Mouse (Mus musculus) heart, adult 2 months (tissue): ENCODE results near the gene Slk.

ENCODE experiments used
- CTCF ChIP-seq: fragments of 200-600 bp; IDR thresholded peaks from 2 replicates; pipeline ENCODE4 v1.8.1; 2022; ENCODE audit warnings: antibody characterized with exemption, mild to moderate bottlenecking, moderate library complexity
- EP300 ChIP-seq: fragments of 200-500 bp; IDR thresholded peaks from 2 replicates; pipeline ENCODE4 v1.6.1; 2011; ENCODE audit warnings: low read depth, low read length, control low read depth; ENCODE audit not compliant: insufficient read depth

- TF ChIP-seq CTCF (no peak), EP300 (no peak)
Measured at GRCm38 (mm10) chr19:47563715-47564114, 15.8 kb upstream of the Slk start.
